ENCODE assay signal across 9 mouse cellular contexts in genomic region chr2:147083471-147084365, GRCm38 (mm10). TPM values are rescaled to one million over a fixed set of nuclear protein-coding genes. Genes with fewer than 3 reads are reported as not detected.
A peak's percentile ranks its signal among the peaks of the same experiment; 100 is the strongest.
DNase-seq lines count a peak whose midpoint lies in the region; ATAC-seq lines count a peak whose summit lies in the region.
"Had no signal": no experiment of that assay in that cellular context is flagged by ENCODE, and none has a peak within 500 bp of the region (broad histone marks: within the 10 kb centered on the region; RNA-seq: fewer than 3 reads in every experiment).

No protein-coding gene starts in this region.

- no peak overlapping the region for H3K27ac ChIP-seq in embryonic facial prominence, embryonic 11.5 days (replicated peaks; ENCODE audit: low read depth, low read length)
- H3K27ac ChIP-seq in midbrain, embryonic 13.5 days = peak overlapping the region; percentile 70

- DNase-seq in spleen, adult 18-20 months = peak; percentile 8 to 13
- no peak for DNase-seq in spleen, adult 12 weeks (ENCODE audit: low spot score)
- peak; percentile 32 for DNase-seq in embryonic facial prominence, embryonic 11.5 days (ENCODE audit: low spot score)
- DNase-seq in heart, postnatal 10 days = peak; percentile 41 to 52
- peak; percentile 40 to 58 for DNase-seq in kidney, postnatal 4 days
- DNase-seq in testis, postnatal 14 days (ENCODE audit: low spot score) = peak; percentile 47
- DNase-seq in frontal cortex, postnatal 25 days (ENCODE audit: low spot score in 2 of 2) = no peak

- H3K4me1 ChIP-seq in embryonic facial prominence, embryonic 11.5 days (ENCODE audit: control insufficient read depth, insufficient read depth, low read length) = peaks cover 8% of the 10 kb centered on the region
- peaks cover 16% of the 10 kb centered on the region for H3K4me1 ChIP-seq in midbrain, embryonic 13.5 days (replicated peaks)

- intact Hi-C loops in heart, postnatal 10 days (cut with DNase I) = loop anchor here (10.0 kb wide), 3 partner anchors 291 to 951 kb away; partner anchors contain the start of gene Insm1

- H3K4me2 ChIP-seq in embryonic facial prominence, embryonic 11.5 days (ENCODE audit: low read depth, low read length) = peak overlapping the region; percentile 7
- peak overlapping the region; percentile 50 for H3K4me2 ChIP-seq in midbrain, embryonic 13.5 days (replicated peaks)

- H3K27me3 ChIP-seq in embryonic facial prominence, embryonic 11.5 days (ENCODE audit: control insufficient read depth, insufficient read depth, low read length) = peaks cover 40% of the 10 kb centered on the region
- H3K27me3 ChIP-seq in midbrain, embryonic 13.5 days = peaks cover 91% of the 10 kb centered on the region

- peak; percentile 48 for ATAC-seq in embryonic facial prominence, embryonic 11.5 days (replicated peaks; ENCODE audit: insufficient number of reproducible peaks, low FRiP score, low TSS enrichment, low read depth)
- peak; percentile 50 for ATAC-seq in midbrain, embryonic 13.5 days

- no peak overlapping the region; the same call in 1 of the 2 replicates for H3K9ac ChIP-seq in embryonic facial prominence, embryonic 11.5 days (replicated peaks; ENCODE audit: low read length)
- H3K9ac ChIP-seq in midbrain, embryonic 13.5 days (replicated peaks) = peak overlapping the region; percentile 62

- H3K4me3 ChIP-seq in embryonic facial prominence, embryonic 11.5 days (ENCODE audit: low read depth, low read length) = peak overlapping the region; percentile 2; the same call in 1 of the 2 replicates
- peak overlapping the region; percentile 40 for H3K4me3 ChIP-seq in midbrain, embryonic 13.5 days (replicated peaks)

- 1% methylated on average over 64 of the region's 72 CpGs for WGBS in embryonic facial prominence, embryonic 11.5 days
- under 1% methylated on average over 72 of the region's 72 CpGs for WGBS in midbrain, embryonic 13.5 days

- no peaks in the 10 kb centered on the region for H3K36me3 ChIP-seq in embryonic facial prominence, embryonic 11.5 days (replicated peaks; ENCODE audit: control insufficient read depth, insufficient read depth, low read depth, low read length)
- no peaks in the 10 kb centered on the region for H3K36me3 ChIP-seq in midbrain, embryonic 13.5 days

- no peaks in the 10 kb centered on the region for H3K9me3 ChIP-seq in embryonic facial prominence, embryonic 11.5 days (replicated peaks; ENCODE audit: control insufficient read depth, low read length)
- no peaks in the 10 kb centered on the region for H3K9me3 ChIP-seq in midbrain, embryonic 13.5 days

RNA-seq across cellular contexts. Expression of gene Nkx2-4, which starts 1.5 kb away (rescaled TPM):
- polyA plus RNA-seq in embryonic facial prominence, embryonic 11.5 days (2014; fragmentation: Nextera tagmentation; extraction: Ambion mirVana) = 0.56 and 1.0 TPM in 2 replicates
- not detected for total RNA-seq in heart, postnatal 10 days (2021)
- 0.77 and 1.7 TPM in 2 replicates for polyA plus RNA-seq in midbrain, embryonic 13.5 days (2015; fragmentation: Nextera tagmentation; extraction: Ambion mirVana)
- total RNA-seq: layer of hippocampus, adult 18-20 months had no signal

Comparison
In these comparisons a context has a peak if more than half of its experiments do, and no peak if none do; other contexts are left out.
1. DNase-seq: peak in spleen, adult 18-20 months (2 of 2), embryonic facial prominence, embryonic 11.5 days (single experiment), heart, postnatal 10 days (2 of 2), kidney, postnatal 4 days (2 of 2) and testis, postnatal 14 days (single experiment); none in spleen, adult 12 weeks (single experiment) and frontal cortex, postnatal 25 days (0 of 2).